Mouse (Mus musculus): ENCODE data around the gene Gm28051.

Gene Gm28051

GRCm38 (mm10) chr12:102705216-102705871 is 52.2 kb downstream of the Gm28051 start:
- DNase-seq = peak; percentile 89

GRCm38 (mm10) chr12:102704457-102705198 is 52.9 kb downstream of the Gm28051 start, which contains the start of gene Itpk1:
Gene Itpk1 (minus strand): TSS chr12:102704930.
- DNase-seq = peak; percentile 50

- DNase-seq = no peak
These were observed 53.6 kb downstream of the Gm28051 start for GRCm38 (mm10) chr12:102703921-102704408.

- no peak for DNase-seq
These were observed 54.1 kb downstream of the Gm28051 start for GRCm38 (mm10) chr12:102703441-102703840.

- peak; percentile 63 for DNase-seq
These were observed 54.5 kb downstream of the Gm28051 start for GRCm38 (mm10) chr12:102703111-102703412.

GRCm38 (mm10) chr12:102702356-102703110 is 55.0 kb downstream of the Gm28051 start:
- DNase-seq = peak; percentile 95

- DNase-seq = no peak
These were observed 55.8 kb downstream of the Gm28051 start for GRCm38 (mm10) chr12:102701691-102702207.

- DNase-seq = no peak
These were observed 57.1 kb downstream of the Gm28051 start for GRCm38 (mm10) chr12:102700453-102700852.

- no peak for DNase-seq
These were observed 58.4 kb downstream of the Gm28051 start for GRCm38 (mm10) chr12:102699156-102699555.

- DNase-seq = no peak
These were observed 59.4 kb downstream of the Gm28051 start for GRCm38 (mm10) chr12:102698089-102698684.

GRCm38 (mm10) chr12:102697381-102697780 is 60.2 kb downstream of the Gm28051 start:
- no peak for DNase-seq

- DNase-seq = no peak
These were observed 60.8 kb downstream of the Gm28051 start for GRCm38 (mm10) chr12:102696635-102697354.

GRCm38 (mm10) chr12:102695369-102696239 is 62.0 kb downstream of the Gm28051 start:
- no peak for DNase-seq

GRCm38 (mm10) chr12:102691761-102692160 is 65.8 kb downstream of the Gm28051 start:
- no peak for DNase-seq

- DNase-seq = peak; percentile 56
These were observed 66.4 kb downstream of the Gm28051 start for GRCm38 (mm10) chr12:102691180-102691579.

GRCm38 (mm10) chr12:102689773-102690563 is 67.6 kb downstream of the Gm28051 start:
- peak; percentile 73 for DNase-seq

GRCm38 (mm10) chr12:102686321-102686720 is 71.2 kb downstream of the Gm28051 start:
- DNase-seq = peak; percentile 63

- no peak for DNase-seq
These were observed 72.0 kb downstream of the Gm28051 start for GRCm38 (mm10) chr12:102685523-102685931.

GRCm38 (mm10) chr12:102684720-102685386 is 72.7 kb downstream of the Gm28051 start:
- DNase-seq = peak; percentile 76

GRCm38 (mm10) chr12:102683979-102684378 is 73.6 kb downstream of the Gm28051 start:
- DNase-seq = no peak

Measured in lung, postnatal 36 days (tissue).